8 mouse cellular contexts compared by ENCODE assay signal in the genomic region with DNA sequence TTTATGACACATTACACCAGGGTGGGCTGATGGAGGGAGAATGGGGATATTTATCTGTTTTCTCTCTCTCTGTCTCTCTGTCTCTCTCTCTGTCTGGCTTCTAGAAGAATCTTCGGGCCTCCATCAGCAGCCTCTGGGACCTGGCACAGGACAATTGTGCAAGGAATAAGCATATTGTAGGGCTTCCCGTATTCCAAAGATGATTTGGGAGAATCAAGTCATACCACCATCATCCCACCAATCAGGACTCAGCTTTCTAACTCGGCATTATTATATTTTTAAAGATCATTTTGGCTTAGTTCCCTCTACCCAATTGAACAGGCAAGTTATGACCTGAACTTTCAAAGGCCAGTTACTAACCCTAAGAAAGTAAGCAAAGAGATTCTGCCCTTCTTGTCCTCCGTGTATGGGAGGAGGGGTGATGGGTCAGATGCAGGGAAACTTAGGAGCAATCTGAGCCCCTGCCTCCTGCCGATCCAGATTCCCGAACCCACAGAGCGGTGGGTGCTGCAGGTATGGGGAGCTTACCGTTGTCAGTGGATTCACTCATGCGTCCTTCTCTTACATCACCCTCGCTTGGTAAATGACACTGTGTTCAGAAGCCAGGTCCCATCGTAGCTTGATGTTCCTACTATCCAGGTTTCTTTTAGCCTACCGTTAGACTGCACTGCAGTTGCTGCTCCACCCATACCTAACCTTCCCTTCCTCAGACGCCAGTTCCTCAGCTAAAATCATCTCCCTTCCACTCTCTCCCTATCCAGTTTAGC. TPM values are rescaled to one million over a fixed set of nuclear protein-coding genes. Genes with fewer than 3 reads are reported as not detected.
DNase-seq lines count a peak whose midpoint lies in the region; ATAC-seq and TF ChIP-seq lines count a peak whose summit lies in the region.

No protein-coding gene starts in this region.

- DNase-seq in heart, postnatal 4 days = no peak
- no peak for DNase-seq in G1E (ENCODE audit: low spot score)
- no peak for DNase-seq in forebrain, embryonic 11.5 days (ENCODE audit: low spot score)
- no peak for DNase-seq in liver, embryonic 14.5 days (ENCODE audit: low read depth in 3 of 3, low spot score in 3 of 3)
- DNase-seq in urinary bladder, postnatal 14 days (ENCODE audit: low spot score) = no peak
- no peak for DNase-seq in kidney, adult 8-10 months
- DNase-seq in thymus, postnatal 10 days (ENCODE audit: low spot score in 2 of 2) = no peak

- H3K36me3 ChIP-seq in heart, embryonic 15.5 days = no peaks in the 10 kb centered on the region
- H3K36me3 ChIP-seq in G1E (replicated peaks) = peaks cover 20% of the 10 kb centered on the region
- no peaks in the 10 kb centered on the region for H3K36me3 ChIP-seq in forebrain, embryonic 11.5 days (ENCODE audit: control insufficient read depth, insufficient read depth, low read length)
- no peaks in the 10 kb centered on the region for H3K36me3 ChIP-seq in liver, embryonic 14.5 days (replicated peaks; ENCODE audit: control insufficient read depth, insufficient read depth, low read depth)

- no peak for TF ChIP-seq EP300 in liver, embryonic 14.5 days (IDR thresholded peaks at IDR 0.05; ENCODE audit: low read depth)

- H3K9ac ChIP-seq in heart, embryonic 15.5 days = peak overlapping the region; percentile 7; the same call in 1 of the 2 replicates
- peak overlapping the region; percentile 35; the same call in 1 of the 2 replicates for H3K9ac ChIP-seq in forebrain, embryonic 11.5 days (ENCODE audit: low read length)
- H3K9ac ChIP-seq in liver, embryonic 14.5 days (replicated peaks) = 0 out of 2 replicates have a peak overlapping the region, but pooled peaks have one; percentile 18

- no peaks in the 10 kb centered on the region for H3K9me3 ChIP-seq in heart, embryonic 15.5 days (replicated peaks)
- H3K9me3 ChIP-seq in G1E (replicated peaks) = no peaks in the 10 kb centered on the region
- no peaks in the 10 kb centered on the region for H3K9me3 ChIP-seq in forebrain, embryonic 11.5 days (ENCODE audit: control insufficient read depth, low read length)
- no peaks in the 10 kb centered on the region for H3K9me3 ChIP-seq in liver, embryonic 14.5 days (ENCODE audit: control insufficient read depth, low read length)

- H3K27me3 ChIP-seq in heart, embryonic 15.5 days = peaks cover 4% of the 10 kb centered on the region; the same call in 1 of the 2 replicates
- peaks cover 9% of the 10 kb centered on the region for H3K27me3 ChIP-seq in G1E (ENCODE audit: insufficient read depth, low read length)
- H3K27me3 ChIP-seq in forebrain, embryonic 11.5 days (ENCODE audit: control insufficient read depth, insufficient read depth, low read length) = peaks cover 2% of the 10 kb centered on the region; the same call in 1 of the 2 replicates
- H3K27me3 ChIP-seq in liver, embryonic 14.5 days (ENCODE audit: control insufficient read depth, insufficient read depth, low read length) = no peaks in the 10 kb centered on the region

- WGBS in heart, embryonic 15.5 days = 51% methylated on average over 13 of the region's 13 CpGs
- 60% methylated on average over 13 of the region's 13 CpGs for WGBS in forebrain, embryonic 11.5 days
- WGBS in liver, embryonic 14.5 days (ENCODE audit: insufficient replicate concordance) = 49% methylated on average over 13 of the region's 13 CpGs

- TF ChIP-seq CTCF in G1E (IDR thresholded peaks at IDR 0.05; ENCODE audit: low read depth, low read length) = no peak; the same call in 1 of the 2 replicates
- no peak for TF ChIP-seq CTCF in liver, embryonic 14.5 days (IDR thresholded peaks at IDR 0.05; ENCODE audit: low read depth)

- peak overlapping the region; percentile 62 for H3K4me2 ChIP-seq in heart, embryonic 15.5 days
- H3K4me2 ChIP-seq in forebrain, embryonic 11.5 days (ENCODE audit: low read depth, low read length, severe bottlenecking) = peak overlapping the region; percentile 76
- H3K4me2 ChIP-seq in liver, embryonic 14.5 days (ENCODE audit: low read depth) = peak overlapping the region; percentile 94

- peaks cover 25% of the 10 kb centered on the region for H3K4me1 ChIP-seq in heart, embryonic 15.5 days (replicated peaks)
- peaks cover 55% of the 10 kb centered on the region for H3K4me1 ChIP-seq in G1E (ENCODE audit: insufficient read depth, low read depth, low read length)
- H3K4me1 ChIP-seq in forebrain, embryonic 11.5 days (replicated peaks; ENCODE audit: control insufficient read depth, insufficient read depth, low read length) = no peaks in the 10 kb centered on the region; the same call in 1 of the 2 replicates
- peaks cover 15 to 20% of the 10 kb centered on the region in 2 experiments for H3K4me1 ChIP-seq in liver, embryonic 14.5 days (replicated peaks; ENCODE audit: control insufficient read depth in 2 of 2, insufficient read depth in 2 of 2, low read length in 1 of 2)

- H3K4me3 ChIP-seq in heart, embryonic 15.5 days = peak overlapping the region; percentile 75
- peak overlapping the region; percentile 82; the same call in 1 of the 2 replicates for H3K4me3 ChIP-seq in G1E (ENCODE audit: low read depth, low read length)
- H3K4me3 ChIP-seq in forebrain, embryonic 11.5 days (ENCODE audit: low read depth, low read length) = peak overlapping the region; percentile 97
- H3K4me3 ChIP-seq in liver, embryonic 14.5 days (ENCODE audit: insufficient read depth in 1 of 2, low read depth in 2 of 2, low read length in 2 of 2) = peak overlapping the region; percentile 45 to 99

- no peak for ATAC-seq in heart, embryonic 15.5 days (replicated peaks; ENCODE audit: insufficient number of reproducible peaks, insufficient read depth, low FRiP score, low read depth)
- no peak for ATAC-seq in G1E (ENCODE audit: extremely low read depth, insufficient number of reproducible peaks, low FRiP score, poor library complexity, severe bottlenecking)
- ATAC-seq in forebrain, embryonic 11.5 days (replicated peaks; ENCODE audit: low FRiP score) = no peak
- peak; percentile 0; the same call in 1 of the 2 replicates for ATAC-seq in liver, embryonic 14.5 days (ENCODE audit: insufficient read depth)

- H3K27ac ChIP-seq in heart, embryonic 15.5 days = no peak overlapping the region
- no peak overlapping the region for H3K27ac ChIP-seq in forebrain, embryonic 11.5 days (ENCODE audit: low read depth, low read length)
- no peak overlapping the region for H3K27ac ChIP-seq in liver, embryonic 14.5 days

RNA-seq across cellular contexts. Expression of a gene that starts 0.8 kb away (rescaled TPM):
- 26.3 and 40.4 TPM in 2 replicates for polyA plus RNA-seq in heart, embryonic 15.5 days (2015; fragmentation: Nextera tagmentation; extraction: Ambion mirVana)
- total RNA-seq in heart, postnatal 4 days (2021) = 100 to 1,000 TPM; 172 to 173 TPM
- total RNA-seq in G1E (2014; fragmentation: Nextera tagmentation) (344 and 349 TPM in 2 replicates), G1E (2017) (112 and 118 TPM in 2 replicates)
- 231 and 251 TPM in 2 replicates for polyA plus RNA-seq in G1E (2012)
- polyA plus RNA-seq in forebrain, embryonic 11.5 days (2014; fragmentation: Nextera tagmentation; extraction: Ambion mirVana) = 90.8 and 96.9 TPM in 2 replicates
- 6.9 and 27.3 TPM in 2 replicates for polyA plus RNA-seq in liver, embryonic 14.5 days (2012; rRNA removed)
- polyA plus RNA-seq in liver, embryonic 14.5 days (2014; fragmentation: Nextera tagmentation; extraction: Ambion mirVana) = 12.4 and 15.9 TPM in 2 replicates
